Mouse (Mus musculus) cortical plate, adult 2 months (tissue): ENCODE measurements around the gene Krt25.

Experiments used
- CTCF ChIP-seq: fragments of 200-500 bp; IDR thresholded peaks from 2 replicates; pipeline ENCODE4 v1.5.1; 2011; ENCODE audit warnings: mild to moderate bottlenecking, control low read depth, low read length; ENCODE audit not compliant: insufficient read depth; ENCODE audit errors: extremely low read depth
- POLR2A ChIP-seq: fragments of 200-500 bp; IDR thresholded peaks from 2 replicates; pipeline ENCODE4 v1.6.1; 2011; ENCODE audit warnings: mild to moderate bottlenecking, low read length, control low read depth; ENCODE audit not compliant: insufficient read depth; ENCODE audit errors: extremely low read depth

- TF ChIP-seq CTCF = no peak
- no peak for TF ChIP-seq POLR2A
Observed at GRCm38 (mm10) chr11:99316543-99316942, 6.2 kb downstream of the Krt25 start.
